In genomic region chr2:104095741-104096213, GRCm38 (mm10) we compare ENCODE assay signal across 8 mouse cellular contexts. TPM values are rescaled to one million over a fixed set of nuclear protein-coding genes. Genes with fewer than 3 reads are reported as not detected.
DNase-seq lines count a peak whose midpoint lies in the region; ATAC-seq and TF ChIP-seq lines count a peak whose summit lies in the region.

TSS of gene Cd59a (plus strand) at chr2:104095801.

- peak within 1 kb of the TSS; percentile 83 for H3K9ac ChIP-seq in heart, embryonic 12.5 days
- H3K9ac ChIP-seq in kidney, postnatal 0 days (ENCODE audit: low read depth, low read length): peak within 1 kb of the TSS; percentile 71
- peak within 1 kb of the TSS; percentile 88 for H3K9ac ChIP-seq in liver, adult 2 months (ENCODE audit: low read depth, low read length)

- H3K9me3 ChIP-seq in heart, embryonic 12.5 days (replicated peaks): no peaks in the 10 kb centered on the region
- no peaks in the 10 kb centered on the region for H3K9me3 ChIP-seq in kidney, postnatal 0 days (replicated peaks; ENCODE audit: low read length)

- H3K4me2 ChIP-seq in heart, embryonic 12.5 days: peak within 1 kb of the TSS; percentile 71
- peak within 1 kb of the TSS; percentile 88 for H3K4me2 ChIP-seq in kidney, postnatal 0 days (ENCODE audit: low read length)
- H3K4me2 ChIP-seq in myocyte (ENCODE audit: low read depth): peak within 1 kb of the TSS; percentile 47

- H3K79me2 ChIP-seq in liver, adult 2 months (ENCODE audit: control insufficient read depth, insufficient read depth, low read length): no peaks in the 10 kb centered on the region; the same call in 1 of the 2 replicates
- H3K79me2 ChIP-seq in myocyte (ENCODE audit: control insufficient read depth, insufficient read depth): no peaks in the 10 kb centered on the region

- 5% methylated on average over 15 of the region's 15 CpGs for WGBS in heart, embryonic 12.5 days
- 4% methylated on average over 15 of the region's 15 CpGs for WGBS in kidney, postnatal 0 days
- 2% methylated on average over 15 of the region's 15 CpGs for WGBS in liver, adult 2 months

- TF ChIP-seq CTCF in kidney, postnatal 0 days (IDR thresholded peaks at IDR 0.05; ENCODE audit: low read depth): no peak
- TF ChIP-seq CTCF in liver, adult 2 months (IDR thresholded peaks at IDR 0.05; ENCODE audit: low read depth, low read length): no peak

- H3K36me3 ChIP-seq in heart, embryonic 12.5 days: no peaks in the 10 kb centered on the region
- no peaks in the 10 kb centered on the region for H3K36me3 ChIP-seq in kidney, postnatal 0 days (ENCODE audit: insufficient read depth, low read length)
- H3K36me3 ChIP-seq in liver, adult 2 months (ENCODE audit: control insufficient read depth, insufficient read depth, low read length): no peaks in the 10 kb centered on the region
- H3K36me3 ChIP-seq in myocyte (ENCODE audit: control insufficient read depth, insufficient read depth): no peaks in the 10 kb centered on the region
- no peaks in the 10 kb centered on the region for H3K36me3 ChIP-seq in splenic B cell, adult 2 months (ENCODE audit: control insufficient read depth, insufficient read depth, low read length, poor library complexity, severe bottlenecking)

- no peaks in the 10 kb centered on the region for H3K27me3 ChIP-seq in heart, embryonic 12.5 days (replicated peaks)
- H3K27me3 ChIP-seq in kidney, postnatal 0 days (ENCODE audit: insufficient read depth, low read length): no peaks in the 10 kb centered on the region
- no peaks in the 10 kb centered on the region for H3K27me3 ChIP-seq in liver, adult 2 months (ENCODE audit: control insufficient read depth, insufficient read depth, low read length)
- peaks cover 7% of the 10 kb centered on the region for H3K27me3 ChIP-seq in myocyte (ENCODE audit: control insufficient read depth, insufficient read depth, insufficient read length)
- H3K27me3 ChIP-seq in splenic B cell, adult 2 months (ENCODE audit: control insufficient read depth, insufficient read depth, low read length, poor library complexity, severe bottlenecking): no peaks in the 10 kb centered on the region

- peak; percentile 56 for DNase-seq in CD4-positive, CD25-positive, alpha-beta regulatory T cell, adult 2 months (ENCODE audit: low read depth, low spot score)
- DNase-seq in c-Kit-negative CD71-positive TER-119-positive erythroid progenitor cells, embryonic 14.5 days (ENCODE audit: low read depth, low spot score): peak; percentile 93
- DNase-seq in fibroblast of lung, adult 2 months (ENCODE audit: low read depth): peak; percentile 53
- DNase-seq in kidney, postnatal 0 days (ENCODE audit: low spot score): peak; percentile 93
- peak; percentile 94 for DNase-seq in liver, adult 2 months (ENCODE audit: extremely low read depth, low read depth, low spot score)
- peak; percentile 51 for DNase-seq in splenic B cell, adult 2 months (ENCODE audit: low read depth, low spot score)

- H3K27ac ChIP-seq in heart, embryonic 12.5 days (ENCODE audit: poor library complexity, severe bottlenecking): peak within 1 kb of the TSS; percentile 97
- H3K27ac ChIP-seq in kidney, postnatal 0 days: peak within 1 kb of the TSS; percentile 92
- peak within 1 kb of the TSS; percentile 85 for H3K27ac ChIP-seq in liver, adult 2 months (replicated peaks; ENCODE audit: insufficient read depth, low read depth, low read length)

- peak within 1 kb of the TSS; percentile 60 for H3K4me3 ChIP-seq in heart, embryonic 12.5 days
- H3K4me3 ChIP-seq in kidney, postnatal 0 days (replicated peaks; ENCODE audit: low read depth, low read length): peak within 1 kb of the TSS; percentile 47
- H3K4me3 ChIP-seq in liver, adult 2 months (ENCODE audit: insufficient read depth, low read depth, low read length): peak within 1 kb of the TSS; percentile 80
- H3K4me3 ChIP-seq in myocyte: peak within 1 kb of the TSS; percentile 30

- no peak within 1 kb of the TSS for H3ac ChIP-seq in myocyte (ENCODE audit: control insufficient read depth, insufficient read length)

- ATAC-seq in heart, embryonic 12.5 days (ENCODE audit: insufficient number of reproducible peaks, low FRiP score): peak; percentile 90
- ATAC-seq in kidney, postnatal 0 days (replicated peaks; ENCODE audit: low FRiP score, low read depth): peak; percentile 94

- peak; percentile 56; the same call in 1 of the 2 replicates for TF ChIP-seq POLR2A in liver, adult 2 months (IDR thresholded peaks at IDR 0.05; ENCODE audit: extremely low read depth, insufficient read depth, low read length)
- TF ChIP-seq POLR2A in myocyte (IDR thresholded peaks at IDR 0.05; ENCODE audit: insufficient read length, low read depth): peak; percentile 50

- peaks cover 30% of the 10 kb centered on the region for H3K4me1 ChIP-seq in heart, embryonic 12.5 days (replicated peaks)
- H3K4me1 ChIP-seq in kidney, postnatal 0 days (replicated peaks; ENCODE audit: insufficient read depth, low read length): no peaks in the 10 kb centered on the region
- peaks cover 4% of the 10 kb centered on the region for H3K4me1 ChIP-seq in liver, adult 2 months (ENCODE audit: control insufficient read depth, insufficient read depth, low read length)

TF ChIP-seq in myocyte, 11 proteins besides CTCF, POLR2A, EP300 and RAD21:
- TF ChIP-seq E2F4 (IDR thresholded peaks at IDR 0.05; ENCODE audit: insufficient read depth) (no peak), SRF (IDR thresholded peaks at IDR 0.05; ENCODE audit: control insufficient read depth, insufficient read length, low read depth) (no peak), CEBPB (IDR thresholded peaks at IDR 0.05; ENCODE audit: insufficient read depth, poor library complexity, severe bottlenecking) (no peak), POLR2AphosphoS2 (IDR thresholded peaks at IDR 0.05; ENCODE audit: insufficient read length, low read depth) (no peak), MAX (IDR thresholded peaks at IDR 0.05; ENCODE audit: low read depth) (no peak), TCF3 (IDR thresholded peaks at IDR 0.05; ENCODE audit: insufficient read length, low read depth) (no peak), MYOD1 (IDR thresholded peaks at IDR 0.05; ENCODE audit: control insufficient read depth in 1 of 3, insufficient read length in 2 of 3, low read depth in 2 of 3) (no peak), TCF12 (IDR thresholded peaks at IDR 0.05; ENCODE audit: insufficient read depth, poor library complexity, severe bottlenecking) (no peak), MYOG (IDR thresholded peaks at IDR 0.05; ENCODE audit: control insufficient read depth in 1 of 3, insufficient read depth in 1 of 3, insufficient read length in 2 of 3, low read depth in 2 of 3) (no peak), USF1 (IDR thresholded peaks at IDR 0.05; ENCODE audit: low read depth) (no peak), REST (IDR thresholded peaks at IDR 0.05; ENCODE audit: insufficient read depth, insufficient read length) (no peak)

RNA-seq across cellular contexts. Expression of gene Cd59a, which starts in this region (rescaled TPM):
- polyA plus RNA-seq in heart, embryonic 12.5 days (2016; fragmentation: Nextera tagmentation; extraction: Ambion mirVana): 83.3 and 85.1 TPM in 2 replicates
- 67.0 and 70.8 TPM in 2 replicates for polyA plus RNA-seq in kidney, postnatal 0 days (2015; fragmentation: Nextera tagmentation; extraction: Ambion mirVana)
- 62.5 and 69.5 TPM in 2 replicates for total RNA-seq in liver, adult 2 months (2014; rRNA removed)
- 28.6 and 39.5 TPM in 2 replicates for polyA plus RNA-seq in liver, adult 2 months (2012; rRNA removed)
- polyA plus RNA-seq in myocyte (2012; fragmentation: generic; extraction: Trizol): 12.5 TPM

Comparison
In these comparisons a context has a peak if more than half of its experiments do, and no peak if none do; other contexts are left out.
1. Peak in every context shown above with its lines: DNase-seq, ATAC-seq, H3K4me3 ChIP-seq and H3K27ac ChIP-seq.
2. H3K4me3 ChIP-seq: peak in every context shown above with its lines; median percentile 80 in liver, adult 2 months; 60 in heart, embryonic 12.5 days; 47 in kidney, postnatal 0 days; 30 in myocyte.